In genomic region chr5:140157886-140158627, GRCm38 (mm10) we compare ENCODE assay signal across 28 mouse cellular contexts.
A peak's percentile ranks its signal among the peaks of the same experiment; 100 is the strongest.
DNase-seq lines count a peak whose midpoint lies in the region; ATAC-seq and TF ChIP-seq lines count a peak whose summit lies in the region.
"Had no signal": no experiment of that assay in that cellular context is flagged by ENCODE, and none has a peak within 500 bp of the region (broad histone marks: within the 10 kb centered on the region; RNA-seq: fewer than 3 reads in every experiment).

No protein-coding gene starts in this region.

- DNase-seq in 416B (ENCODE audit: low read depth) (peak; percentile 15), ES-CJ7 (ENCODE audit: low read depth, low spot score) (peak; percentile 56), ZHBTc4 (ENCODE audit: low read depth, low spot score) (peak; percentile 21)
- no peak for DNase-seq in adrenal gland, postnatal 14 days
- no peak for DNase-seq in layer of hippocampus, postnatal 10 days (ENCODE audit: low spot score in 2 of 2)
- no peak for DNase-seq in layer of hippocampus, adult 2 months (ENCODE audit: low spot score in 2 of 2)
- DNase-seq: adrenal gland, postnatal 10 days; B cell, adult 2 months; cerebellum, adult 18-20 months; cerebellum, postnatal 14 days; gastrocnemius, postnatal 14 days; heart, postnatal 4 days; kidney, adult 8-10 months; kidney, postnatal 4 days; layer of hippocampus, adult 9-11 months; lung, embryonic 14.5 days; lung, postnatal 14 days; thymus, postnatal 4 days had no signal

- peak; percentile 75 for ATAC-seq in megakaryocyte progenitor cell, adult 5-6 weeks (replicated peaks; ENCODE audit: poor library complexity)
- ATAC-seq: forebrain, embryonic 13.5 days; intestine, embryonic 16.5 days had no signal

- TF ChIP-seq CTCF in layer of hippocampus, adult 2 months (conservative IDR thresholded peaks at IDR 0.05), result no peak

- no peak overlapping the region for H3K4me3 ChIP-seq in layer of hippocampus, adult 2 months
- H3K4me3 ChIP-seq: embryonic facial prominence, embryonic 10.5 days; embryonic facial prominence, embryonic 15.5 days; forebrain, embryonic 13.5 days; heart, embryonic 10.5 days; hindbrain, embryonic 13.5 days; midbrain, embryonic 12.5 days; neural tube, embryonic 13.5 days had no signal

- H3K27ac ChIP-seq in layer of hippocampus, adult 2 months, result no peak overlapping the region
- H3K27ac ChIP-seq: embryonic facial prominence, embryonic 10.5 days; embryonic facial prominence, embryonic 15.5 days; forebrain, embryonic 13.5 days; hindbrain, embryonic 13.5 days; kidney, postnatal 0 days; midbrain, embryonic 12.5 days; neural tube, embryonic 13.5 days had no signal

Comparison
In these comparisons a context has a peak if more than half of its experiments do, and no peak if none do; other contexts are left out.
1. DNase-seq: peak in 416B (single experiment), ES-CJ7 (single experiment) and ZHBTc4 (single experiment); none in adrenal gland, postnatal 14 days (single experiment), layer of hippocampus, postnatal 10 days (0 of 2) and layer of hippocampus, adult 2 months (0 of 2).